Mouse (Mus musculus): ENCODE data around the gene Adk. TPM values are rescaled to one million over a fixed set of nuclear protein-coding genes. Genes with fewer than 3 reads are reported as not detected.

The Adk gene
- total RNA-seq, 1 experiment, result 164 TPM

Other genes starting within 250 kb of the Adk start
- 4.4 and 13.7 TPM in 2 replicates for gene Plau, start 215.9 kb upstream of the Adk start, total RNA-seq (2012; rRNA removed)
- 92.1 and 116 TPM in 2 replicates for gene Vcl, start 123.2 kb upstream of the Adk start, total RNA-seq (2012; rRNA removed)
- 42.4 and 48.5 TPM in 2 replicates for gene Ap3m1, start 66 bp upstream of the Adk start, total RNA-seq (2012; rRNA removed)